Mouse (Mus musculus): ENCODE data around the gene Ndufaf7.

The Ndufaf7 gene

GRCm38 (mm10) chr17:78936466-78937228 is at the start of gene Ndufaf7, which contains the start of gene Cebpz:
TSS of gene Ndufaf7 (plus strand) at chr17:78937136.
TSS of gene Cebpz (minus strand) at chr17:78937066.
- DNase-seq (ENCODE audit: low spot score in 2 of 2) = peak; percentile 96

- DNase-seq (ENCODE audit: low spot score in 2 of 2) = no peak
Measured at GRCm38 (mm10) chr17:78888554-78888953, 48.4 kb upstream of the Ndufaf7 start.

- DNase-seq (ENCODE audit: low spot score in 2 of 2) = no peak
Measured at GRCm38 (mm10) chr17:78889184-78889583, 47.8 kb upstream of the Ndufaf7 start.

GRCm38 (mm10) chr17:78891020-78891419 is 45.9 kb upstream of the Ndufaf7 start:
- no peak for DNase-seq (ENCODE audit: low spot score in 2 of 2)

- no peak for DNase-seq (ENCODE audit: low spot score in 2 of 2)
Measured at GRCm38 (mm10) chr17:78894991-78895390, 41.9 kb upstream of the Ndufaf7 start.

- peak in 1 of 2 experiments; percentile 26 for DNase-seq (ENCODE audit: low spot score in 2 of 2)
Measured at GRCm38 (mm10) chr17:78895394-78895793, 41.5 kb upstream of the Ndufaf7 start.

GRCm38 (mm10) chr17:78903158-78903557 is 33.8 kb upstream of the Ndufaf7 start:
- DNase-seq (ENCODE audit: low spot score in 2 of 2) = no peak

GRCm38 (mm10) chr17:78906892-78907291 is 30.0 kb upstream of the Ndufaf7 start, which contains the start of gene Sult6b1:
TSS of gene Sult6b1 (minus strand) at chr17:78906992.
- DNase-seq (ENCODE audit: low spot score in 2 of 2) = no peak

- no peak for DNase-seq (ENCODE audit: low spot score in 2 of 2)
Measured at GRCm38 (mm10) chr17:78909374-78909773, 27.6 kb upstream of the Ndufaf7 start.

GRCm38 (mm10) chr17:78912861-78913281 is 24.1 kb upstream of the Ndufaf7 start:
- DNase-seq (ENCODE audit: low spot score in 2 of 2) = no peak

GRCm38 (mm10) chr17:78913921-78914320 is 23.0 kb upstream of the Ndufaf7 start:
- no peak for DNase-seq (ENCODE audit: low spot score in 2 of 2)

- DNase-seq (ENCODE audit: low spot score in 2 of 2) = no peak
Measured at GRCm38 (mm10) chr17:78915772-78916171, 21.2 kb upstream of the Ndufaf7 start.

GRCm38 (mm10) chr17:78916369-78916813 is 20.5 kb upstream of the Ndufaf7 start, which contains the start of gene Cebpzos:
TSS of gene Cebpzos (plus strand) at chr17:78916500.
- peak; percentile 84 to 88 for DNase-seq (ENCODE audit: low spot score in 2 of 2)

GRCm38 (mm10) chr17:78916899-78917298 is 20.0 kb upstream of the Ndufaf7 start:
- no peak for DNase-seq (ENCODE audit: low spot score in 2 of 2)

- no peak for DNase-seq (ENCODE audit: low spot score in 2 of 2)
Measured at GRCm38 (mm10) chr17:78917696-78918095, 19.2 kb upstream of the Ndufaf7 start.

GRCm38 (mm10) chr17:78935857-78936256 is 1.1 kb upstream of the Ndufaf7 start:
- DNase-seq (ENCODE audit: low spot score in 2 of 2) = no peak

GRCm38 (mm10) chr17:78937229-78937853 is 405 bp downstream of the Ndufaf7 start:
- DNase-seq (ENCODE audit: low spot score in 2 of 2) = no peak

GRCm38 (mm10) chr17:78938927-78939326 is 2.0 kb downstream of the Ndufaf7 start:
- DNase-seq (ENCODE audit: low spot score in 2 of 2) = no peak

GRCm38 (mm10) chr17:78942579-78942978 is 5.6 kb downstream of the Ndufaf7 start:
- no peak for DNase-seq (ENCODE audit: low spot score in 2 of 2)

- no peak for DNase-seq (ENCODE audit: low spot score in 2 of 2)
Measured at GRCm38 (mm10) chr17:78951225-78951624, 14.3 kb downstream of the Ndufaf7 start.

- DNase-seq (ENCODE audit: low spot score in 2 of 2) = no peak
Measured at GRCm38 (mm10) chr17:78952070-78952469, 15.1 kb downstream of the Ndufaf7 start.

GRCm38 (mm10) chr17:78953240-78953639 is 16.3 kb downstream of the Ndufaf7 start:
- DNase-seq (ENCODE audit: low spot score in 2 of 2) = no peak

- DNase-seq (ENCODE audit: low spot score in 2 of 2) = no peak
Measured at GRCm38 (mm10) chr17:78959473-78959872, 22.5 kb downstream of the Ndufaf7 start.

All from heart, adult 9 months (tissue).